Mouse (Mus musculus) hindbrain, embryonic 11.5 days (tissue): ENCODE results near the gene Clrn2. TPM values are rescaled to one million over a fixed set of nuclear protein-coding genes. Genes with fewer than 3 reads are reported as not detected.

Experiments used
- ATAC-seq: fragments of 200-750 bp; cut with Nextera tagmentation; 2 replicates; pipeline ENCODE4 v1.8.0; 2017; ENCODE audit warnings: mild to moderate bottlenecking, moderate TSS enrichment, moderate library complexity; ENCODE audit not compliant: low FRiP score
- DNase-seq: peaks from one replicate; pipeline ENCODE4 v3.0.0-alpha.2; 2015; ENCODE audit warnings: low spot score
- H3K27ac ChIP-seq: fragments of 300-500 bp; sonication (generic); 2 replicates; pipeline ENCODE4 v1.5.1; 2014; ENCODE audit warnings: mild to moderate bottlenecking, low read depth, low read length
- H3K27me3 ChIP-seq: fragments of 300-500 bp; sonication (generic); 2 replicates; pipeline ENCODE4 v1.6.1; 2014; ENCODE audit warnings: mild to moderate bottlenecking, low read length, moderate library complexity, mixed read lengths; ENCODE audit not compliant: control insufficient read depth, insufficient read depth
- H3K36me3 ChIP-seq: fragments of 300-500 bp; sonication (generic); 2 replicates; pipeline ENCODE4 v1.6.1; 2014; ENCODE audit warnings: mild to moderate bottlenecking, low read length, moderate library complexity, mixed read lengths; ENCODE audit not compliant: control insufficient read depth, insufficient read depth
- H3K4me1 ChIP-seq: fragments of 300-500 bp; sonication (generic); replicated peaks from 2 replicates; pipeline ENCODE4 v1.6.1; 2014; ENCODE audit warnings: low read length, mixed read lengths; ENCODE audit not compliant: control insufficient read depth, insufficient read depth
- H3K4me2 ChIP-seq: fragments of 300-500 bp; sonication (generic); replicated peaks from 2 replicates; pipeline ENCODE4 v1.6.1; 2014; ENCODE audit warnings: mild to moderate bottlenecking, low read depth, low read length
- H3K4me3 ChIP-seq: fragments of 300-500 bp; sonication (generic); 2 replicates; pipeline ENCODE4 v1.5.1; 2014; ENCODE audit warnings: low read depth, low read length
- H3K9ac ChIP-seq: fragments of 300-500 bp; sonication (generic); 2 replicates; pipeline ENCODE4 v1.6.1; 2014; ENCODE audit warnings: low read depth, low read length
- H3K9me3 ChIP-seq: fragments of 300-500 bp; sonication (generic); 2 replicates; pipeline ENCODE4 v1.6.1; 2016; ENCODE audit warnings: low read length; ENCODE audit not compliant: control insufficient read depth
- WGBS: fragments of 180-500 bp; shearing (Covaris S2); extraction: QIAGEN DNeasy Blood & Tissue Kit; methylation state at CpG from one replicate; pipeline ENCODE4 v1.1.7; 2014; 5-methylcytosine and 5-hydroxymethylcytosine counted together
- polyA plus RNA-seq: library from polyadenylated mRNA; unstranded; fragments of >200 nt; fragmentation: Nextera tagmentation; extraction: Ambion mirVana; gene quantifications from 2 replicates; pipeline ENCODE4 v1.2.1, GENCODE M21; 2014

Gene Clrn2
- polyA plus RNA-seq, 1 experiment from 2014 or later: not detected

- H3K9ac ChIP-seq: no peak overlapping the region
- DNase-seq (no peak), ATAC-seq (no peak)
- no peaks in the 10 kb centered on the region for H3K4me1 ChIP-seq
- H3K9me3 ChIP-seq: no peaks in the 10 kb centered on the region
- no peaks in the 10 kb centered on the region for H3K27me3 ChIP-seq
- no peak overlapping the region for H3K27ac ChIP-seq
- H3K36me3 ChIP-seq: no peaks in the 10 kb centered on the region
- 83% methylated on average over 1 of the region's 1 CpGs for WGBS
- H3K4me3 ChIP-seq: no peak overlapping the region
- no peak overlapping the region for H3K4me2 ChIP-seq
These were observed 27.0 kb upstream of the Clrn2 start for GRCm38 (mm10) chr5:45426416-45427034.

- H3K4me1 ChIP-seq: no peaks in the 10 kb centered on the region
- H3K27me3 ChIP-seq: no peaks in the 10 kb centered on the region
- no peak for DNase-seq
- 94% methylated on average over 7 of the region's 7 CpGs for WGBS
- no peak overlapping the region for H3K27ac ChIP-seq
- no peak for ATAC-seq
- no peak overlapping the region for H3K4me3 ChIP-seq
- no peak overlapping the region for H3K4me2 ChIP-seq
- no peaks in the 10 kb centered on the region for H3K36me3 ChIP-seq
- no peak overlapping the region for H3K9ac ChIP-seq
- no peaks in the 10 kb centered on the region for H3K9me3 ChIP-seq
These were observed 25.7 kb upstream of the Clrn2 start for GRCm38 (mm10) chr5:45427891-45428290.

GRCm38 (mm10) chr5:45435967-45436950 is 17.3 kb upstream of the Clrn2 start:
- DNase-seq (no peak), ATAC-seq (no peak)
- no peaks in the 10 kb centered on the region for H3K4me1 ChIP-seq
- no peaks in the 10 kb centered on the region for H3K36me3 ChIP-seq
- H3K4me3 ChIP-seq: no peak overlapping the region
- H3K9me3 ChIP-seq: no peaks in the 10 kb centered on the region
- H3K27me3 ChIP-seq: no peaks in the 10 kb centered on the region
- WGBS: 89% methylated on average over 14 of the region's 14 CpGs
- no peak overlapping the region for H3K27ac ChIP-seq
- no peak overlapping the region for H3K9ac ChIP-seq
- H3K4me2 ChIP-seq: no peak overlapping the region

GRCm38 (mm10) chr5:45437826-45438225 is 15.7 kb upstream of the Clrn2 start:
- Histone ChIP-seq H3K9me3 (no peaks in the 10 kb centered on the region), H3K4me3 (no peak overlapping the region), H3K4me2 (no peak overlapping the region), H3K27me3 (no peaks in the 10 kb centered on the region), H3K9ac (no peak overlapping the region), H3K4me1 (no peaks in the 10 kb centered on the region), H3K27ac (no peak overlapping the region), H3K36me3 (no peaks in the 10 kb centered on the region)
- 84% methylated on average over 4 of the region's 4 CpGs for WGBS
- ATAC-seq: no peak
- no peak for DNase-seq

GRCm38 (mm10) chr5:45438301-45438700 is 15.2 kb upstream of the Clrn2 start:
- Histone ChIP-seq H3K4me1 (no peaks in the 10 kb centered on the region), H3K4me3 (no peak overlapping the region), H3K4me2 (no peak overlapping the region), H3K27me3 (no peaks in the 10 kb centered on the region), H3K36me3 (no peaks in the 10 kb centered on the region), H3K9me3 (no peaks in the 10 kb centered on the region), H3K9ac (no peak overlapping the region), H3K27ac (no peak overlapping the region)
- WGBS: 94% methylated on average over 8 of the region's 8 CpGs
- ATAC-seq: no peak
- no peak for DNase-seq

- Histone ChIP-seq H3K4me3 (no peak overlapping the region), H3K4me1 (no peaks in the 10 kb centered on the region), H3K27me3 (no peaks in the 10 kb centered on the region), H3K36me3 (no peaks in the 10 kb centered on the region), H3K27ac (no peak overlapping the region), H3K4me2 (no peak overlapping the region), H3K9me3 (no peaks in the 10 kb centered on the region), H3K9ac (no peak overlapping the region)
- DNase-seq (no peak), ATAC-seq (no peak)
- WGBS: 96% methylated on average over 3 of the region's 3 CpGs
These were observed 12.4 kb upstream of the Clrn2 start for GRCm38 (mm10) chr5:45441124-45441523.

- ATAC-seq (no peak), DNase-seq (no peak)
- H3K27ac ChIP-seq: no peak overlapping the region
- no peaks in the 10 kb centered on the region for H3K4me1 ChIP-seq
- H3K4me3 ChIP-seq: no peak overlapping the region
- no peaks in the 10 kb centered on the region for H3K9me3 ChIP-seq
- H3K4me2 ChIP-seq: no peak overlapping the region
- no peaks in the 10 kb centered on the region for H3K27me3 ChIP-seq
- 88% methylated on average over 3 of the region's 3 CpGs for WGBS
- H3K9ac ChIP-seq: no peak overlapping the region
- no peaks in the 10 kb centered on the region for H3K36me3 ChIP-seq
These were observed 11.8 kb upstream of the Clrn2 start for GRCm38 (mm10) chr5:45441745-45442144.

GRCm38 (mm10) chr5:45444130-45444832 is 9.3 kb upstream of the Clrn2 start:
- H3K36me3 ChIP-seq: no peaks in the 10 kb centered on the region
- H3K9ac ChIP-seq: no peak overlapping the region
- H3K9me3 ChIP-seq: no peaks in the 10 kb centered on the region
- 89% methylated on average over 8 of the region's 8 CpGs for WGBS
- H3K4me3 ChIP-seq: no peak overlapping the region
- no peak overlapping the region for H3K27ac ChIP-seq
- no peak for DNase-seq
- H3K4me2 ChIP-seq: no peak overlapping the region
- no peaks in the 10 kb centered on the region for H3K27me3 ChIP-seq
- ATAC-seq: no peak
- H3K4me1 ChIP-seq: peaks cover 5% of the 10 kb centered on the region; the same call in 1 of the 2 replicates
